ENCODE assay signal across 19 mouse cellular contexts in the genomic region with DNA sequence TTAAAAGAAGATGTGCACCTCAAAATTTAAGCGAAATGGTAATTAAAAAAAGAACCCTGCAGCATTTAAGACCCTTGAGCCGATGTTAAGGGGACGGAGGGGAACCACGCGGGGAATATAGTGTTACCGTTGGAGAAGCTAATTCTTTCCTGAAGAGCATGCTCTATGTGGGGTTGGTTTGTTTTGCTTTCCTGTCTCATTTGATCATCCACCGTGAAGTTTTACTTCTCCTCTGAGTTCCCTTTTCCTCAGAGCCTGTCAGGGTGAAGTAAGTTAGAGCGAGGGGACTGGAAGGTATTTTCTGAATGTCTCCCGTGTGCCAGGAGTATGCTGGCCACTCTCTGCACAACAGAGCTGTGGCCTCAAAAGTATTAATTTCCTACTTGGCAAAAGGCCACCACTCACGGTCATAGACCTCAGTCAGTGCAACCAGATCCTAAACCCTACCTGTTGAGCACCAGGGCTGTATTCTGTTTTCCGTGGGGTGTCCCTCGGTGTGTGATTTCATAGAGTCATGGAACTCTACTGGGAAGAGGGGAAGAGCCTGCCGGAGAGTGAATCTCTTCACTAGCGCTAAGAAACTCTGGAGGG.
DNase-seq lines count a peak whose midpoint lies in the region; ATAC-seq and TF ChIP-seq lines count a peak whose summit lies in the region.
"Had no signal": no experiment of that assay in that cellular context is flagged by ENCODE, and none has a peak within 500 bp of the region (broad histone marks: within the 10 kb centered on the region; RNA-seq: fewer than 3 reads in every experiment).

No protein-coding gene starts in this region.

- DNase-seq in kidney, adult 18-20 months: no peak
- DNase-seq in spleen, postnatal 36 days (ENCODE audit: low spot score in 2 of 2): peak; percentile 39 to 56
- DNase-seq in spleen, postnatal 10 days (ENCODE audit: low spot score in 2 of 2): no peak
- peak; percentile 56 for DNase-seq in splenic B cell, adult 2 months (ENCODE audit: low read depth, low spot score)
- DNase-seq in urinary bladder, postnatal 14 days (ENCODE audit: low spot score): no peak
- no peak for DNase-seq in midbrain, postnatal 0 days (ENCODE audit: low spot score)
- DNase-seq: cerebellum, adult 11 months; cerebellum, postnatal 36 days; gastrocnemius, adult 2 months; heart, adult 2 months; left cerebral cortex, postnatal 4 days; liver, postnatal 0 days; thymus, postnatal 4 days had no signal

- H3K9me3 ChIP-seq in kidney, embryonic 14.5 days (ENCODE audit: control insufficient read depth, low read length): no peaks in the 10 kb centered on the region
- no peaks in the 10 kb centered on the region for H3K9me3 ChIP-seq in midbrain, postnatal 0 days (ENCODE audit: low read length)

- no peak overlapping the region for H3K27ac ChIP-seq in kidney, embryonic 14.5 days (ENCODE audit: low read depth, low read length)
- H3K27ac ChIP-seq in midbrain, postnatal 0 days (ENCODE audit: low read depth, low read length): no peak overlapping the region
- H3K27ac ChIP-seq: gastrocnemius, adult 2 months; heart, adult 2 months; hindbrain, embryonic 14.5 days had no signal

- H3K4me2 ChIP-seq in kidney, embryonic 14.5 days (replicated peaks; ENCODE audit: low read depth, low read length): peak overlapping the region; percentile 6; the same call in 1 of the 2 replicates
- H3K4me2 ChIP-seq in midbrain, postnatal 0 days (ENCODE audit: low read depth, low read length, poor library complexity, severe bottlenecking): no peak overlapping the region
- H3K4me2 ChIP-seq: hindbrain, embryonic 14.5 days had no signal

- no peak overlapping the region for H3K4me3 ChIP-seq in kidney, embryonic 14.5 days (ENCODE audit: low read length)
- H3K4me3 ChIP-seq in midbrain, postnatal 0 days (ENCODE audit: low read depth, low read length): no peak overlapping the region
- H3K4me3 ChIP-seq: gastrocnemius, adult 2 months; heart, adult 2 months; megakaryocyte, embryonic 14.5 days had no signal

- H3K9ac ChIP-seq in kidney, embryonic 14.5 days (ENCODE audit: low read depth, low read length): no peak overlapping the region
- H3K9ac ChIP-seq in midbrain, postnatal 0 days (replicated peaks; ENCODE audit: low read length, poor library complexity, severe bottlenecking): no peak overlapping the region
- H3K9ac ChIP-seq: hindbrain, embryonic 14.5 days; liver, postnatal 0 days had no signal

- H3K27me3 ChIP-seq in kidney, embryonic 14.5 days (ENCODE audit: control insufficient read depth, insufficient read depth, low read length): no peaks in the 10 kb centered on the region
- H3K27me3 ChIP-seq in splenic B cell, adult 2 months (ENCODE audit: control insufficient read depth, insufficient read depth, low read length, poor library complexity, severe bottlenecking): no peaks in the 10 kb centered on the region
- no peaks in the 10 kb centered on the region for H3K27me3 ChIP-seq in midbrain, postnatal 0 days (ENCODE audit: insufficient read depth, low read length)
- H3K27me3 ChIP-seq: megakaryocyte, embryonic 14.5 days had no signal

- peak; percentile 45; the same call in 1 of the 2 replicates for ATAC-seq in kidney, embryonic 14.5 days (ENCODE audit: low FRiP score, low TSS enrichment)
- peak; percentile 54 for ATAC-seq in granulocyte monocyte progenitor cell, adult 5-6 weeks (replicated peaks; ENCODE audit: poor library complexity, severe bottlenecking)
- ATAC-seq in midbrain, postnatal 0 days (ENCODE audit: low FRiP score): no peak
- ATAC-seq: intestine, embryonic 16.5 days; liver, postnatal 0 days; midbrain, embryonic 16.5 days had no signal

- WGBS in kidney, embryonic 14.5 days: 30% methylated on average over 14 of the region's 14 CpGs
- WGBS in midbrain, postnatal 0 days: 73% methylated on average over 14 of the region's 14 CpGs

- TF ChIP-seq CTCF in midbrain, postnatal 0 days (IDR thresholded peaks at IDR 0.05): no peak

- peaks cover 65% of the 10 kb centered on the region for H3K4me1 ChIP-seq in kidney, embryonic 14.5 days (ENCODE audit: control insufficient read depth, insufficient read depth, low read length)
- H3K4me1 ChIP-seq in midbrain, postnatal 0 days (ENCODE audit: insufficient read depth, low read length): peaks cover 3% of the 10 kb centered on the region; the same call in 1 of the 2 replicates

- no peaks in the 10 kb centered on the region for H3K36me3 ChIP-seq in kidney, embryonic 14.5 days (ENCODE audit: control insufficient read depth, insufficient read depth, low read length)
- H3K36me3 ChIP-seq in splenic B cell, adult 2 months (ENCODE audit: control insufficient read depth, insufficient read depth, low read length, poor library complexity, severe bottlenecking): no peaks in the 10 kb centered on the region
- no peaks in the 10 kb centered on the region for H3K36me3 ChIP-seq in midbrain, postnatal 0 days (ENCODE audit: insufficient read depth, low read length)

Comparison
In these comparisons a context has a peak if more than half of its experiments do, and no peak if none do; other contexts are left out.
1. DNase-seq: peak in spleen, postnatal 36 days (2 of 2) and splenic B cell, adult 2 months (single experiment); none in kidney, adult 18-20 months (single experiment), spleen, postnatal 10 days (0 of 2), urinary bladder, postnatal 14 days (single experiment) and midbrain, postnatal 0 days (single experiment).